Mouse (Mus musculus): ENCODE measurements around the gene Gm35315.
"Not testable (repeated sequence)": the region's sequence is repeated elsewhere in the genome, so short reads cannot be mapped to it uniquely, and the experiment has no call there.

Gene Gm35315

DNA sequence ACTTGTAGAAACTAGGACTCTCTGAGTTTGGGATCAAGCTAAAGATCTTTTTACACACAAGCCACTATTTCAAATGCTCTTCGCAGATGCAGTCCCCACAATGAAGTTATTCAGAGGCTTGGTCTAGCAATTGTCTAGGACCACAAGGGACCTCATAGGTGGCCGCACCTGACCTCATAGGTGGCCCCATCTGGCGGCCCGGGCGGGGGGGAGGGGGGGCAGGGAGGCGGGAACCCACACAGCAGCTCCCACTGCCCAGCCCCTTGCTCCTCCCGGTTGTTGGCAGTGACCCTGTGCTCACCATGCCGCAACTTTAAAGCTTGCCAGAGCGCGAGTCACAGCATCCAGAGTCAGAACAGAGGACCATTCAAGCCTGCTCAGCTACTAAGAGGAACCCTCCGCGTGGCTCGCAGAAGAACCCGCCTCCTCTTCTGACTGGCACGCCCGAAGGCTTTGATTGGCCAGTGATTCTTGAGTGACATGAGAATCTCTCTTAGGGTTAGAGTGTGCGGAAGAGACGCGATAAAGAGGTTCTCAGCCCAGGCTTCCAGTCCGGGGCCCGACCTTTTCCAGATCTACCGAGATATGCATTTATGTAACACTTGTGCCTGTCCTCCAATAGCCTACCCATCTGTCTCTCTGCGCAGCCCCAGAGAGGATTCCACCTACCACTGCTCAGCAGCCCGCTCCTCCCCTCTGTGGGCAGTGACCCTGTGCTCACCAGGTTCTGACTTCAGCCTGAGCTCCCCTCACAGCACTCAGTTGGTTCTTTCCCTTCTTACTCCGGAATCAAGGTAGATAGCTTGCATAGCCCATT lies at the start of gene Gm35315:
Gene Gm35315, minus strand, starts transcription at position 391 of the 817 bp plus-strand sequence.
- peak; percentile 91 for DNase-seq (ENCODE audit: low read depth, low spot score)

DNA sequence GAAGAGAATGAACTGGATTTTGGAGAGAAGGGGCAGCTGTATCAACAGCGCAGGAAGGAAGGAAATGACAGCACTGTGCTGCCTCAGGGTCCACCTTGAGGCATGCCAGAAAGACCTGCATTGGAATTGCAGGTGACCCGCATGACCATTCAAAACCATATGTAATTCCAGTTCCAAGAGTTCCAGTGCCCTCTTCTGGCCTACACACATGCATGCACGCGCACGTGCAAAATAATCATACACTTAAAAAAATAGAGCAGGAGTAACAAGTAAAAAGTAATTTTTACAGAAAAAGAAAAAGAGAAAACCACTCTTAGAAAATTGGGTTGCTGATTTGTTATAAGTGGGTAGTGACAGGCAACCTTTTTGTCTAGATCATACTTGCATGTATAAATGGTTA lies 48.8 kb upstream of the Gm35315 start:
- DNase-seq (ENCODE audit: low read depth, low spot score) = peak; percentile 7

DNA sequence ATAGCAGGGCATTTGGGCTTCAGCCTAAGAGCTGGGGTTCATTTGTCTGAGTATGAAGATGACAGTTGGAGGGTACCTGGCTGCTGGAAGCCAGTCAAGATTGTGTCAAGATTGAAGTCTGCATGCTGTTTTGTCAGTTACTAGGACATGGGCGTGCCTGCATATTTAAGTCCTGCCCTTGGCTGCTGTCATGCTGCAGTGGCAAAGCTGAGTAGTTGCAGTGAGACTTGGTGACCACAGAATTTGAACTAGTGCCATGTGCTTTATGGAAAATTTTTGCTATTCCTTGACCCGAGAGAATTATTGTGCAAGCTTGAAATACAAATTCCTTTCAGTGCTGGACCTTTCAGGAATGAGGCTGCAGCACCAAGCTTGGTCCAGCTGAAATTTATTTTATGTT lies 48.1 kb upstream of the Gm35315 start:
- DNase-seq (ENCODE audit: low read depth, low spot score) = no peak

DNA sequence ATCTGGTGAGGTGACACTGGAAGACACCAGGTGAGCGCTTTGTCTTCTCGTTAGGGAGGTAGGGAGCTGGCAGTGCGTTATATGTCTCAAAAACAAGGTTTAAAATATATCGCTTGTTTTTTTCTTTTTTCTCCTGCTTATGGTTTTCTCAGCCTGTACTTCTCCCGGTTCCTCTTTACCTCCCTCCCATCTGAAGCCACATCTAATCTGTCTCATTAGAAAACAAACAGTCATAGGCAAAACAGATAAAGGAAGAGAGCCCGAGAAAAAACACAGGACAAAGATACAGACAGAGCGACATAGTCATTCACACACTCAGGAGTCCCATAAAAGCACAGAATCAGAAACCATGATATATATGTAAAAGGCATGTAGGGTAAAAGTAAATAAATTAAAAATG lies 46.2 kb upstream of the Gm35315 start:
- DNase-seq (ENCODE audit: low read depth, low spot score) = no peak

DNA sequence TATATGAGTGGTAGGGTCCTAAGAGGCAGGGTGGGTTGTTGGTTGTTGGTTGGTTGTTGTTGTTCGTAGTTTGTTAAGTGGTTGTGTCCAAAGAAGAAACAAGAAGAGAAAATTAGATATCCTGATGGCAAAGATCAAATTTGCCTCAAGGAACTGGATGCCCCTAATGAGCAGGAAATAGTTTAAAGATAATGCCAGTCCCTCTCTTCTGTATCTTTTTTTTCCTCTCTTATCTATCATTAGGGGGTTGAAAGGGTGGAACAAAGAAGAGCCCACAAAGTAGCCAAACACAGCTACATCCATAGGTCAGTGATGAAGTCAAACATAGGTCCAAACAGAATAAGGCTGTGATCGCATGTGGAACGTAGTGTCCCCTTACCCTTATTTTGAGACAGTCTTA lies 45.1 kb upstream of the Gm35315 start:
- no peak for DNase-seq (ENCODE audit: low read depth, low spot score)

DNA sequence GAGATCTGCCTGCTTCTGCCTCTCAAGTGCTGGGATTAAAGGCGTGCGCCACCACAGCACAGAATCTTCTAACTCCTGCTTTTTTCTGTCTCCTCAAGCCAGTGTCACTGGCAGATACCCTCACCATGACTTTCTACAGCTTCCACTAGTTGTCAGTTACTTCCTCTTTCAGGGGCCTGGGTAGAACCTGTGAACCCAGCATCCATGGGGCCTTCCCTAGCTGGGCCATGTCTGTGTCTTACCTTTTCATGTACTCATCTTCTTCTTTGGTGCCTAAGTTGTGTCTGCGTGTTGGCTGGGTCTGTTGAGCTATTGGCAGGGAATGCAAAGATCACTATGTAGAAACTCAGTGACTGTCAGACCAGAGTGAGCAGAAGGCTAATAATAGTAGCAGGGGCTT lies 43.6 kb upstream of the Gm35315 start:
- DNase-seq (ENCODE audit: low read depth, low spot score) = no peak

DNA sequence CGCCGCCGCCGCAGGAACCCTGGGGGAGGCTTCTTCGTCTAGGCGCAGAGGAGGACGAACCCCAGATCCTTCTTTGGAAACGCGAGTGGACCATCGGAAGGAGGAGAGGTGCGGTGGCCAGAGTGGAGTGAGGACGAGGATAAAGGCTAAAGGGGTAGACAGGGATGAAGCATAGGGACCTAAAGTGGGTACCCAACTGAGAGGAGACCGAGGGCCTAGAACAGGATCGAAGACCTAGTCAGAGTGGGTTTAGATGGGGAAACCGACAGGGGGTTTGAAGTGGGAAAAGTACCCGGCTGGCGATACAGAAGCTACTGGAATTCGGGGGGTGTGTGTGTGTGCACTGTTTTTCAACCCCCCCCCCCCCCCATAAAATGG lies 41.9 kb upstream of the Gm35315 start:
- peak; percentile 4 for DNase-seq (ENCODE audit: low read depth, low spot score)

DNA sequence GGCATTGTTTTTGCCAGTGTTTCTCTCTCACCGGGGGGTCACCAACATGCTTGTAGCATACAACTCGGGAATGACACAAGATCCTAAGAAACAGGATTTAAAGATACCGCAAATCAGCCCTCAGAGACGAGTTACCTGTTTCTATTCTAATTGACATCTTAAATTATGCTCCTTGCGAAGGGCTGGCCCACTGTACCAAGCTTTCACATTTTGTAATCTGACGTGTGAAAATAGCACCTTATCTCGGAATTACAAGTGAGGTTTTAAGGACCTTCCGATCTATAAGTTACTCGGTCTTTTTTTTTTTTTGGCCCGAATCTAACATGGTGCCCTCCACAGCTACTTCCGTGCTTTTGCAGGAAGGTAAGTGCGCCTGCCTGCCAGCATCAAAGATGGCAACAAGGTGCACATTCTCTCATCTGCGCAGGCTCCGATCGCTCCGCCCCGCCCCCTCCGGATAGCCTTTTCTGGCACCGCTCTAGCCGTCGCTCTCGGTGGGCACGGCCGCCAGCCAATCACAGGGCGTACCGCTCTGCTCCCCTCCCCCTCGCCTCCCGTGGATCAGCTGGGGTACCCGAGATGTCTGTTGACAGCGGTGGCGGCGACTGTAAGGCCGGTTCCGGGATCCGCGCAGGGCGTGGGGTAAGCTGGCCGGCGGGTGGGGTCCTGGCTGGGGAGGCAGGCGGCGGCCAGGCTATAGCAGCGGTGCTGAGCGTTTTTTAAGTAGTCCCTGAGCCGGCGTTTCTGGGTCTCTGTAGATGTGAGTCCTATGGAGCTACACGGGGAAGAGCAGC lies 41.3 kb upstream of the Gm35315 start, which contains the start of gene Chfr:
Gene Chfr, plus strand, starts transcription at position 550 of the 794 bp plus-strand sequence.
- DNase-seq (ENCODE audit: low read depth, low spot score) = peak; percentile 97

DNA sequence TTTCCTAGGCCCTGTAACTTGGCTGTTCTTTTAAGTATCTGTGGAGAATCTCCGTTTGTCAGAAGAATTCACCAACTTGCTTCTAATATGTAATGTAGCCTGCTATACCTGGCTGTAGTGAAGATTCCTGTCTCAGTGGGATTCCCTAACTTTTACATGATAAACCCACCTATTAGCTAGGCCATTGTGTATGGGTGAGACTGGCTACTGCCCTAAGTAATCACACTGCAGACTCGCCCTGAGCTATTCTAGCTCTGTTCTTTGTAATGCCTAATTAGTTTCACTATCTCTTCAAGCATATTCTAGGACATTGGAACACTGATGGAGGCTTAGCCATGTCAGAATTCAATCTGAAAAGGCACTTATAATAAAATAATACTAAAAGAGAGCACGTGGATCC lies 28.2 kb upstream of the Gm35315 start:
- DNase-seq (ENCODE audit: low read depth, low spot score) = not testable (repeated sequence)

DNA sequence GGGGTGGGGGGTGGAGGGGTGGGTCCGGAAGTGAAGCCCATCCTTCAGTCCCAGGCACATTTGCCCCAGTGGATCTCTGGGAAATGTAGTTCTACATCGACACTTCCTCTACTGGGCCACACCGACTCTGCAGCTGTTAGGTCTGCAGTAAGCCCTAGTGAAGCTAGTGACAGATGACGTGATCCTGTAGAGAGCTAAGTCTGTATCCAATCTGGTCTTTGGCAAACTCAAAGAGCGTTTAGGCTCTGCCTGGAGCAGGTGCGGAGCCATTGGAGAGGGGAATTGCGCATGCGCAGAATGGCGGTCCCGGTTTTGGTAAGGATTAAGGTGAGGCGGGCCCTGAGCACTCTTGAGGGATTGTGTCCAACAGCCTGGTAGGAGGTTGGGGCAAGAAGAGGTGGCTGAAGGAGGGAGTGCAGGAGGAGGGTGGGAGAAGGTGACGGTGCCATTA lies 15.8 kb upstream of the Gm35315 start, which contains the start of gene Zfp605:
Gene Zfp605, plus strand, starts transcription at position 102 of the 451 bp plus-strand sequence.
- DNase-seq (ENCODE audit: low read depth, low spot score) = peak; percentile 86

DNA sequence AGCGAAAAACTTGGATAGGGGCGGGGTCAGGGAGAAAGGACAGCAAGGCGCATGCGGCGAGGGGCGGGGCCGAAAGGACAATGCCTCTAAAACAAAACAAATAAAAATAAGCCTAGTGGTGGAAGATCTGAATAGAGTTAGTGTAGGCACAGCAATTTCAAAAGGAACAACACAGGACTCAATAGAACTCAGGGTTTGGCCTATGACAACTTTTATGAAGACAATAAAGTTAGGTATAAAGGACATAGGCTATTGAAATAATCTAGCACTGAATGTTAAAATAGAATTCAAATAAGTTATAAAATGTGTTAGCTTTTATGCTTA lies 14.0 kb upstream of the Gm35315 start:
- no peak for DNase-seq (ENCODE audit: low read depth, low spot score)

DNA sequence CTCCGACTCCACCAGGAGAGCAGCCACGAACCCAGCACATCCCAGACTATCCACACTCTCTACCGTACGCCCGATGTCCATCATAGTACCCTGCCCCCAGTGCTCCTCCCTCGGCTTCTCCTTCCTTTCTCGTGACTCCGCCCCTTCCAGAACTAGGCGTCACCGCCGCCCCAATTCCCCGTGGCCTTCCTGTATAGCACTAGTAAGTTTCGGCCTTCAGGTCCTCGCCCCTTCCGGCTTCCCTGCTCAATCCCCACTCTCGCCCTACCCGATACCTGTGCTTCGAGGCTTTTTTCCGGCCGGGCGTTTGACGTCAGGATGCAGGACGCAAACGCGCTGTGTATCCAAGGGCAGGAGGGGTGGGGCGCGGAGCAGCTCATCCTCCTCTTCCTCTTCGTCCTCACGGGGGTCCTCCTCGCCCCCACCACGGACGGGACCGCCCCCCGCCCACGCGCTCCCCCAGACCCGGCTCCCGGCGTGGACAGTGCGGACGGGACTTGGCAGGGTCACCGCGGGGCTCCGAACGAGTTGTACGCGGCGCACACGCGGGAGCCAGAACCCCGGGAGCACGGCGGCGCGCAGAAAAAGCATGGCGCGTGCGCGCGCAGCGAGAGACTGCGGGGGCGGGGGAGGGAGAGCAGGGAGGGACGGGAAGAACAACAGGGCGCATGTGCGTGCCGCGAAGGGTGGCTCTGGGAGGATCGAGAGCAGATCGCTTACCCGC lies 13.5 kb upstream of the Gm35315 start, which contains the start of gene Gtpbp6:
Gene Gtpbp6, minus strand, starts transcription at position 617 of the 724 bp plus-strand sequence.
- peak; percentile 97 for DNase-seq (ENCODE audit: low read depth, low spot score)

DNA sequence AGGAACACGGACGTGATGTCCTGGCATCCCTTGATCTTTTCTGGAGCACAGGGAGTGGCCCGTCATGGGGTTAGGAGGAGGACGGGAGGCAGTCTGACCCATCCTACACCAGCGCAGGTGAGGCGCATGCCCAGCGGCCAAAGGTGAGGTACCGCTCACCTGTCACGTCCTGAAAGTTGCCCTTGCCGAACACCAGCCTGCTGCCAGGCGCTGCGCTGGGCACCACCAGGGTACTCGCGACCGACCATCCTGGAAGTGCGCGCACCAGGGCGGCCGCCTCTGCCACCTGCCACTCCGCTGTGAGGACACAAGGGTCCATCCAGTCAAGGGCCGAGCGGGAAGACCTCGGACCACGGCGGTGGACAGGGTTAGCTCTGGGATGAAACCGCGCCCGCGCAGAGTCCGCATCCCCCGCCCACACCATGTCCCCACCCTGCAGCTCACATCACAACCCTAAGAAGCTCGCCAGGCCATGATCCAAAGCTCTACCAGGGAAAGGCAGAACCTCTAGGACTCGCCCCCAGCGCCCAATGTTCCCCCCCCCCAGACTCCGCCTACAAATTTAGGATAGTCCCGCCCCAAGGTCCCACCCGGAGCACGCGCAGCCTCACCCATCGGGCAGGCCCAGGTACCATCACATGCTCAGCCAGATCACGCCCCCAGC lies 12.8 kb upstream of the Gm35315 start:
- no peak for DNase-seq (ENCODE audit: low read depth, low spot score)

DNA sequence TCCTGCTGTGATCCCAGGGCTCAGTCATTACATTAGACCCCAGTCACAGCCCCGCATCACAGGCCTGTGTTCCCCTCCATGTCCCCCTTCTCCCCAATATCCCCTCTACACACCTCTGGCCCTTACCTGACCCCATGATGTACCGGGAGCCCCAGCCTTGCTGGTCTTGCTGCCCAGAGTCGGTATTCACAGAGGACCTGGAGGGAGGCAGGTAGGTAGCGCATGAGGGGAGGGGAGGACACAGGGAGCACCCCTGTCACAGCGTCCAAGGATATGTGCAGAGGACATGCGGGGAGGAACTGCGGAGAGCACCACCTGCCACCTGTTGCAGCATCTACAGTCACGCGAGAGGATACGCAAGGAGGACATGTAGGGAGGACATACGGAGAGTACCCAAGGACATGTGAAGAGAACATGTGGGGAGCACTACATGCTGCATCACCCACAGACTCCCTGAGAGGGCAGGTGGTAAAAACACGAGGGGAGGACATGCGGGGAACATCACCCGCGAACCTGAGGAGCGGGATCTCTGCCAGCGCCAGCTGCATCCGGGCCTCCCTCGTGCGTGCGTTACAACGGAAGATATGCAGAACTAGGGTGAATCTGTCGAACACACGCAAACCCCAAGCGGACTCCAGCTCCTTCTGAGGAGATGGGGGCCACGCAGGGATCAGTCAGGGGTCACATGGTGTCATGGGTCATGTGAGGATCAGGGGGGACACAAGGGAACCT lies 12.1 kb upstream of the Gm35315 start:
- DNase-seq (ENCODE audit: low read depth, low spot score) = no peak

DNA sequence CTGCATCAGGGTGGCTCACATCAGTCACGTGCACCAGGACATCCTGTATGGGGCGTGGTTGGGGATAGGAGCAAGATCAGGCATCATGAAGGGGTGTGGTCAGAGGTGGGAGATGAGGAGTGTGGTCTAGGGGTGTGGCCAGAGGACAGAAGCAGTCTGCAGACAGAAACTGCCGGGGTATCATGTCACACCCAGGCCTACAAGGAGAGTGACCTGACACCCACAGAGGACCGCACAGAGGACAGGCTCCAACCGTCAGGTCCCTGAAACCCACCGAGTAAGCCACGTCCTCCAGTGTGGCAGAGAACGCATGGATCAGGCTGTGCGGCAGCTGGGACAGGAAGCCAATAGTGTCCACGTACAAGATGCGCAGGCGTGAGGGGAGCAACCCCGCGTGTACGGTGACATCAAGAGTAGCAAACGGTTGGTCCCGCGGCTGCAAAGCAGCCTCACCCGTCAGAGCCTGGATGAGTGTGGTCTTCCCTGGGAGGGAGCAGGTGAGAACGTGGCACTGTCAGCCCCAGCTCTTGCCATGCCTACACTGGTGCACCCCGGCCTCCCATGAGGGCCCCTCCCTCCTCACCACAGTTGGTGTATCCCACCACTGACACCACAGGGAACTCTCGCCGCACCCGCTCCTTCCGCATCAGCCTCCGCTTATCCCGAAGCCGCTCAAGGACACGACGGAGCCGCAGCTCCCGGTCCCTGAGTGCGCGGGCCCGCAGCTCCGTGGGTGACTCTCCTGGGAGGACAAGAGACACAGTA lies 10.6 kb upstream of the Gm35315 start:
- DNase-seq (ENCODE audit: low read depth, low spot score) = no peak

DNA sequence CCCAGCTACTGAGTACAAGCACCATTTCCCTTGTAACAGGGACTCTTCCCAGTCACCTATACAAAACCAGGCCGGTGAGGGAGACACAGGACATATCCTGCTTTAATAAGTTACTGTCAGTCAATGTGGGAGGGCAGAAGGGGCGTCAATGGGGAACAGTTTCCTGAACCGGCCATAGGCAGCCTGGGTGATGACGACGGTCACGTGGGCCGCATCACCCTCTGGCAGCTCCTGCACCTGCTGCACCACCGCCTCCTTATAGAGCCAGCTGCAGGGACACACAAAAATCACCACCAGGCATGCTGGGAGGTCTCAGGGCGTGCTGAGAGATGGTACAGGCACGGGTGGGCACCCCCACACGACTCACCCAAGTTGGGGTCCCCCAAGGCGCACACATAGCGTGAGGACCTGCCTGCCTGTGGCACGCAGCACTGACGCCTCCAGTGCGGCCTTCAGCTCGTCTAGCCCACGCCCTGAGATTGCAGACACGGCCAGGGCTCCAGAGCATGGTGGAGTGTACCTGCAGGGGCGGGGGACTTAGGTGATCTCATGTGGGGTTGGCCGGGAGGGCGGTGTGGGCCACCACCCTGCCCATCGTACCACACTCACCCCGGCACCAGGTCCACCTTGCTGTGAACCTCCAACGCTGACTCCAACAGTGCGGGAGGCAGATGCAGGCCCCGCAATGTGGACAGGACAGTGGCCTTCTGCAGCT lies 9.8 kb upstream of the Gm35315 start:
- no peak for DNase-seq (ENCODE audit: low read depth, low spot score)

DNA sequence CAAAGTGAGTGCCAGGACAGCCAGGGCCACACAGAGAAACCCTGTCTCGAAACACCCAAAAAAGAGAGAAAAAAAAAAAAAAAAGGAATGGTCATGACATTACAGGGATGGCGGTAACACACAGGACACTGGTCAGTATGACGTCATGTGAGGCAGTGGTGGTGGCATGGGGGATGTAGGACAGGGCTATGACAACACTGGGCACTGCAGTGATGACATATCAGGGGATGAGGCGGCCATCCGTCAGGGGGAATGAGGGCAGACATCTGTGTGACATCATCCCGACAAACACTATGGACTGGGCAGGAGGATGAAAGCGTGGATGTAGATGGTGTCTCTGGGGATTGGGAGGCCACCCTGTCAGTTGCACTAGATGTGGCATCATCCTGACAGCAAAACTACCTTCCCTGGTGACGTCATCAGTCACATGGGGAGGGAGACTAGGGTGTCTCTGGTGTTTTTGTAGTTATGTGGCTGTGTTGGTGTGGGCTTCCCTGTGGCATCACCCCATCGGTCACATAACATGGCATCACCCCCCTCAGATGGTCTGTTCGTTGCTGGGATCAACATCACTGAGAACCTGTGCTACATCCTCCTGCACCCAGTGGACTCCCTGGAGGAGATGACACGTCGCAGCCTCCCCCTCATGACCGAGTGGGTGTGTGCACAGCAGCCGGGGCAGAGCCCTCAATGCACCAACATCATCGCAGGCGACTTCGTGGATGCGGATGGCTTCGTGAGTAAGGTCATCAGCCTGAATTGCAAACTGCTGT lies 8.8 kb upstream of the Gm35315 start:
- DNase-seq (ENCODE audit: low read depth, low spot score) = no peak

DNA sequence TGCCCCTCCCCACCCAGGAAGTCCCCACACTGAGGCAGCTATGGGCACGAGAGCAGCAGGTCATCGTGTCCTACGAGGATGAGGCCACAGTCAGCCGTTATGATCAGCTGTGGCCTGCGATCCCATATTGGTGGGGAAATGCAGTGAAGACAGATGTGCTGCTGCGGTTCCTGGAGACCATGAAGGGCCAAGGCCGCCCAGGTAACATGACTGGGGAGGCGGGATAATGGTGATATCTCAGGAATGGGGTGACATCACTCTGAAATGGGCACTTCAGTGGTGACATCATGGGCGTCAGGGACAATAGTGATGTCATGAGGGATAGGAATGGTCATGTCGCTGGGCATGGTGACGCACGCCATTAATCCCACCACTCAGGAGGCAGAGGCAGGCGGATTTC lies 8.2 kb upstream of the Gm35315 start:
- DNase-seq (ENCODE audit: low read depth, low spot score) = no peak

Measured in mesoderm, embryonic 11.5 days (tissue).